Mouse (Mus musculus) kidney, embryonic 14.5 days (tissue): ENCODE measurements at regions not wholly inside any gene's neighbourhood (a gene's known extent, or its start where the extent isn't known, plus 50 kb on each side); places are given as distances from the start of the nearest gene placed in this dataset.

Source experiments
- ATAC-seq: fragments of 200-750 bp; cut with Nextera tagmentation; 2 replicates; pipeline ENCODE4 v1.8.0; 2017; ENCODE audit warnings: moderate number of reproducible peaks, mild to moderate bottlenecking, moderate TSS enrichment, moderate library complexity; ENCODE audit not compliant: low FRiP score, low TSS enrichment
- H3K27ac ChIP-seq: fragments of 300-500 bp; sonication (generic); 2 replicates; pipeline ENCODE4 v1.5.1; 2014; ENCODE audit warnings: low read depth, mild to moderate bottlenecking, low read length, moderate library complexity, mixed read lengths
- H3K27me3 ChIP-seq: fragments of 300-500 bp; sonication (generic); 2 replicates; pipeline ENCODE4 v1.6.1; 2014; ENCODE audit warnings: mild to moderate bottlenecking, low read length; ENCODE audit not compliant: control insufficient read depth, insufficient read depth
- H3K36me3 ChIP-seq: fragments of 300-500 bp; sonication (generic); 2 replicates; pipeline ENCODE4 v1.6.1; 2014; ENCODE audit warnings: low read length, mixed read lengths; ENCODE audit not compliant: control insufficient read depth, insufficient read depth
- H3K4me1 ChIP-seq: fragments of 300-500 bp; sonication (generic); 2 replicates; pipeline ENCODE4 v1.6.1; 2014; ENCODE audit warnings: low read length, mixed read lengths; ENCODE audit not compliant: control insufficient read depth, insufficient read depth
- H3K4me2 ChIP-seq: fragments of 300-500 bp; sonication (generic); replicated peaks from 2 replicates; pipeline ENCODE4 v1.6.1; 2014; ENCODE audit warnings: low read depth, mild to moderate bottlenecking, low read length
- H3K4me3 ChIP-seq: fragments of 300-500 bp; sonication (generic); 2 replicates; pipeline ENCODE4 v1.5.1; 2014; ENCODE audit warnings: mild to moderate bottlenecking, low read length
- H3K9ac ChIP-seq: fragments of 300-500 bp; sonication (generic); 2 replicates; pipeline ENCODE4 v1.6.1; 2014; ENCODE audit warnings: low read depth, mild to moderate bottlenecking, low read length, moderate library complexity
- H3K9me3 ChIP-seq: fragments of 300-500 bp; sonication (generic); 2 replicates; pipeline ENCODE4 v1.6.1; 2016; ENCODE audit warnings: low read length; ENCODE audit not compliant: control insufficient read depth
- WGBS: fragments of 180-500 bp; shearing (Covaris S2); extraction: QIAGEN DNeasy Blood & Tissue Kit; methylation state at CpG from one replicate; pipeline ENCODE4 v1.1.7; 2014; 5-methylcytosine and 5-hydroxymethylcytosine counted together

DNA sequence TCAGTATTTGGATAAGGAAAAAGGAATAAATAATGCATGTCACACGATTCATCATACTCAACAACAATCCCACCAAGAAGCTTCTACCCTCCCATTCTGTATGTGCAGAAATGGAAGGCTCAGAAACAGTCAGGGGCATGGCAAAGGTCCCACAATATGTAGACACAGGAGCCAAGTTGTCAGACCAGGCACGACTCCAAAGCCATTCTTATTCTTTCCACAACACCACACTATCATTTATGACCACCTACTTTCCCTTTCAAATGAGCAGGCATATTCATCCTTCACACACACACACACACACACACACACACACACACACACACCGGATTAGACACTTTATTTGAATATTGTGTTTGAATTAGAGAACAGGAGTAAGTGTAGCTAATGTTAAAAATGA lies 232.0 kb downstream of the Rab28 start:
- no peak overlapping the region for H3K4me2 ChIP-seq
- H3K27ac ChIP-seq: no peak overlapping the region
- H3K27me3 ChIP-seq: no peaks in the 10 kb centered on the region
- ATAC-seq: no peak
- H3K4me1 ChIP-seq: no peaks in the 10 kb centered on the region
- H3K9ac ChIP-seq: no peak overlapping the region
- no peaks in the 10 kb centered on the region for H3K36me3 ChIP-seq
- no peak overlapping the region for H3K4me3 ChIP-seq
- no peaks in the 10 kb centered on the region for H3K9me3 ChIP-seq
- WGBS: 75% methylated on average over 3 of the region's 3 CpGs

- Histone ChIP-seq H3K9ac (no peak overlapping the region), H3K4me2 (no peak overlapping the region), H3K36me3 (no peaks in the 10 kb centered on the region), H3K9me3 (no peaks in the 10 kb centered on the region), H3K27ac (no peak overlapping the region), H3K4me1 (no peaks in the 10 kb centered on the region), H3K27me3 (no peaks in the 10 kb centered on the region), H3K4me3 (no peak overlapping the region)
- WGBS: 74% methylated on average over 2 of the region's 2 CpGs
- ATAC-seq: no peak
These were observed 262.4 kb downstream of the Rab28 start for GRCm38 (mm10) chr5:41445512-41446005.

GRCm38 (mm10) chr5:41441081-41441480 lies 266.9 kb downstream of the Rab28 start:
- Histone ChIP-seq H3K4me3 (no peak overlapping the region), H3K36me3 (no peaks in the 10 kb centered on the region), H3K9me3 (no peaks in the 10 kb centered on the region), H3K4me1 (no peaks in the 10 kb centered on the region), H3K4me2 (no peak overlapping the region), H3K27ac (no peak overlapping the region), H3K27me3 (no peaks in the 10 kb centered on the region), H3K9ac (no peak overlapping the region)
- ATAC-seq: no peak
- 91% methylated on average over 1 of the region's 1 CpGs for WGBS

DNA sequence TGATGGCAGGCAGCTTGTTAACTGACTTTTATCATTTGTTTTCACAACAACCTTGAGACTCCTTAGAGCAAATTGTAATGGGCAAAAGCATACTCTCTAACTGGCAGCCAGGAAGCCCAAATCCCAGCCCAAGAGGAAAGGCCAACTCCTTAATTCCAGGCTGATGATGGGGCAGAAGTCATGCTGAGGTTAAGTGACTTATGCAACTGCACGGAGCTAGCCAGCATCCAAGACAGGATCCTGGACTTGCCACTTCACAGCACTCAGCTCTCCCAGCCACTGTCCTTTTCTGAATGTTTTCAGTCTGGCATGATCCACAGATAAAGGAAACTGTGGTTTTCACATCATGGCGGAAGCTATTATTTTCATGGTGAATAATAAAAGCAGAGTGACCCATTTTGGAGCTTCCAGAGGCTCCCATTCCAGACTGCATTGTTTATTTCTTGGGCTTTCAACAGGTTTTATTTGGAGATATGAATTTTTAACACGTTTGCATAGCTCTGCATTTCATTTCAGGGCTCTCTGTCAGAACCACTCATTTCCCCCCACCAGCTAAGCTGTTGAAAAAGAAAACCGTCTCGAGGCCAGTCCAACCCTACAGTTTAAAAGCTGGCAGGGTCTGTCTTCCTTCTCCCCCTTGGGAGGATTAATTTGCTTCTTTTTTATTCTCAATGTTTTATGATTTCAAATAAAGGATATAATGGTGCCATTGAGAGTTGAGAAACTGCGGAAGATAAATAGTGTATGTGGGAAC lies 288.7 kb downstream of the Rab28 start:
- no peak overlapping the region for H3K9ac ChIP-seq
- H3K4me2 ChIP-seq: no peak overlapping the region
- no peaks in the 10 kb centered on the region for H3K27me3 ChIP-seq
- ATAC-seq: no peak
- no peaks in the 10 kb centered on the region for H3K9me3 ChIP-seq
- H3K27ac ChIP-seq: no peak overlapping the region
- no peaks in the 10 kb centered on the region for H3K4me1 ChIP-seq
- no peak overlapping the region for H3K4me3 ChIP-seq
- H3K36me3 ChIP-seq: no peaks in the 10 kb centered on the region
- WGBS: 74% methylated on average over 6 of the region's 6 CpGs

- H3K9ac ChIP-seq: no peak overlapping the region
- no peaks in the 10 kb centered on the region for H3K4me1 ChIP-seq
- 36% methylated on average over 6 of the region's 6 CpGs for WGBS
- no peak overlapping the region for H3K4me2 ChIP-seq
- ATAC-seq: peak; percentile 75; the same call in 1 of the 2 replicates
- H3K9me3 ChIP-seq: no peaks in the 10 kb centered on the region
- H3K27ac ChIP-seq: no peak overlapping the region
- H3K4me3 ChIP-seq: no peak overlapping the region
- H3K27me3 ChIP-seq: no peaks in the 10 kb centered on the region
- H3K36me3 ChIP-seq: no peaks in the 10 kb centered on the region
These were observed 298.8 kb downstream of the Rab28 start for GRCm38 (mm10) chr5:41409070-41409668.

DNA sequence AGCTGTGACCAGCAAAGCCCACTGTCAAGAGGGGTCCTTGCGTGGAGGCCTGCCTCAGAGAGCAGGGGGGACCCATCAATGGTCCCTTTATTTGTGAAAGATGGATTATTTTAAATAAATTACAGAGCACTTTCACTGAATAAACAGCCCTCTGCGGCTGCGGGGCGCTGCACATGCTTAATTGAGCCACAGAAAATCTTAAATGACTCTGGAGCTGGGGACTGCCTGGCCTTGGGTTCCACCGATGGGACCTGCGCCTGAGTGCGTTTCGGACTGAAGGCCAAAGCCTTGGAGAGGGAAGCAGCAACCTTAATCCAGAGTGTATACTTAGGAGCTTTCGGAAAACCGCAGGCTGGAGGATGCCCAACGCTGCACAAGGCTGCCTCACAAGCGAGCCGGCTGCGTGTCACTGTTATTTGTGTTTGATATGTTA lies 315.1 kb downstream of the Rab28 start:
- Histone ChIP-seq H3K4me2 (no peak overlapping the region), H3K9ac (no peak overlapping the region), H3K27me3 (no peaks in the 10 kb centered on the region), H3K9me3 (no peaks in the 10 kb centered on the region), H3K27ac (no peak overlapping the region), H3K4me1 (no peaks in the 10 kb centered on the region), H3K4me3 (no peak overlapping the region), H3K36me3 (no peaks in the 10 kb centered on the region)
- 75% methylated on average over 14 of the region's 14 CpGs for WGBS
- no peak for ATAC-seq

DNA sequence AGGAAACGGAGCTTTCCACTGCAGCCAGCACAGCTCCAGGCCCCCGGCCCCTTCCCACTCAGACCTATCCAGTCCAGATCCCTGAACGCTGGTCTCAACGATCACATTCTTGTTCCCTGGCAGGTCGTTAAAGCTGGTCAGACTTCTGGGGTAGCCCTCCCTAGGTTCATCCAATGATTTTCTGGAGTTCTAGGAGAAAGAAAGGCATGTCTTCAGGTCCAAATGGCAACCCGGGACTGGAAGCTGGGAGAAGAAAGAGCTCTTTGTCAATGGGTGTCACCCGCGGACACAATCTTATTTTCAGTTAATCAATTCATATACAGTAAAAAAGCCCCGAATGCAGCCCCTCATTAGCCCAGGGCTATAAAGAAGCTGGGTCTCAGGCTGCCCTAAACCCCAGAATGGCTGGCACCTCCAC lies 315.8 kb downstream of the Rab28 start:
- no peaks in the 10 kb centered on the region for H3K27me3 ChIP-seq
- H3K27ac ChIP-seq: no peak overlapping the region
- 65% methylated on average over 9 of the region's 9 CpGs for WGBS
- H3K4me2 ChIP-seq: no peak overlapping the region
- no peaks in the 10 kb centered on the region for H3K36me3 ChIP-seq
- no peak overlapping the region for H3K4me3 ChIP-seq
- no peak overlapping the region for H3K9ac ChIP-seq
- no peaks in the 10 kb centered on the region for H3K9me3 ChIP-seq
- ATAC-seq: no peak
- H3K4me1 ChIP-seq: no peaks in the 10 kb centered on the region

GRCm38 (mm10) chr5:41373409-41373808 lies 334.5 kb downstream of the Rab28 start:
- no peak overlapping the region for H3K4me2 ChIP-seq
- no peak overlapping the region for H3K27ac ChIP-seq
- no peaks in the 10 kb centered on the region for H3K36me3 ChIP-seq
- no peaks in the 10 kb centered on the region for H3K27me3 ChIP-seq
- H3K4me1 ChIP-seq: 0 out of 2 replicates have a peak, but pooled peaks cover 2% of the 10 kb centered on the region
- H3K4me3 ChIP-seq: no peak overlapping the region
- ATAC-seq: no peak
- H3K9ac ChIP-seq: no peak overlapping the region
- 62% methylated on average over 3 of the region's 3 CpGs for WGBS
- H3K9me3 ChIP-seq: no peaks in the 10 kb centered on the region

GRCm38 (mm10) chr5:41371461-41371860 lies 336.5 kb downstream of the Rab28 start:
- Histone ChIP-seq H3K9me3 (no peaks in the 10 kb centered on the region), H3K4me2 (no peak overlapping the region), H3K27me3 (no peaks in the 10 kb centered on the region), H3K27ac (no peak overlapping the region), H3K36me3 (no peaks in the 10 kb centered on the region), H3K9ac (no peak overlapping the region), H3K4me3 (no peak overlapping the region), H3K4me1 (0 out of 2 replicates have a peak, but pooled peaks cover 2% of the 10 kb centered on the region)
- WGBS: 80% methylated on average over 4 of the region's 4 CpGs
- no peak for ATAC-seq
